Mouse (Mus musculus): ENCODE data around the gene Gfi1b. TPM values are rescaled to one million over a fixed set of nuclear protein-coding genes. Genes with fewer than 3 reads are reported as not detected.

The Gfi1b gene
- total RNA-seq, 2 experiments from 2014 or later, result not detected

Small RNA genes within 50 kb of the gene (microRNA-seq; reads per million reads assigned to microRNA genes)
- 0 reads per million in 2 experiments for gene Gm22824

Other genes starting within 250 kb of the Gfi1b start
- gene Ppp1r26, start 175.2 kb downstream of the Gfi1b start, total RNA-seq (2021), result 1 to 10 TPM; 6.9 to 7.4 TPM
- not detected for gene 1700007K13Rik, start 155.7 kb downstream of the Gfi1b start, total RNA-seq (2021)
- gene Mrps2, start 153.9 kb downstream of the Gfi1b start, total RNA-seq (2021), result 10 to 100 TPM; 48.3 to 50.4 TPM
- gene Gbgt1, start 125.1 kb downstream of the Gfi1b start, total RNA-seq (2021), result 1 to 10 TPM in 1 of 2 experiments, under 1 TPM in 1; 0.83 to 1.8 TPM
- gene Gm10134, start 115.9 kb downstream of the Gfi1b start, total RNA-seq (2021), result 1 to 10 TPM in 1 of 2 experiments, not detected in 1; 1.2 TPM
- gene Ralgds, start 108.9 kb downstream of the Gfi1b start, total RNA-seq (2021), result 10 to 100 TPM; 23.9 to 26.0 TPM
- gene Cel, start 58.6 kb downstream of the Gfi1b start, total RNA-seq (2021), result not detected
- 10 to 100 TPM; 17.8 to 18.3 TPM for gene Gtf3c5, start 38.2 kb downstream of the Gfi1b start, total RNA-seq (2021)
- 10 to 100 TPM; 16.4 to 17.5 TPM for gene Tsc1, start 19.2 kb upstream of the Gfi1b start, total RNA-seq (2021)
- under 1 TPM; 0.59 to 0.71 TPM for gene Spaca9, start 77.7 kb upstream of the Gfi1b start, total RNA-seq (2021)
- not detected for gene Ak8, start 78.2 kb upstream of the Gfi1b start, total RNA-seq (2021)
- 10 to 100 TPM; 23.2 to 26.7 TPM for gene Gtf3c4, start 218.4 kb upstream of the Gfi1b start, total RNA-seq (2021)
- 1 to 10 TPM; 5.5 to 6.1 TPM for gene Ddx31, start 218.4 kb upstream of the Gfi1b start, total RNA-seq (2021)

All from heart, postnatal 4 days (tissue).